38 mouse cellular contexts compared by ENCODE assay signal in the genomic region with DNA sequence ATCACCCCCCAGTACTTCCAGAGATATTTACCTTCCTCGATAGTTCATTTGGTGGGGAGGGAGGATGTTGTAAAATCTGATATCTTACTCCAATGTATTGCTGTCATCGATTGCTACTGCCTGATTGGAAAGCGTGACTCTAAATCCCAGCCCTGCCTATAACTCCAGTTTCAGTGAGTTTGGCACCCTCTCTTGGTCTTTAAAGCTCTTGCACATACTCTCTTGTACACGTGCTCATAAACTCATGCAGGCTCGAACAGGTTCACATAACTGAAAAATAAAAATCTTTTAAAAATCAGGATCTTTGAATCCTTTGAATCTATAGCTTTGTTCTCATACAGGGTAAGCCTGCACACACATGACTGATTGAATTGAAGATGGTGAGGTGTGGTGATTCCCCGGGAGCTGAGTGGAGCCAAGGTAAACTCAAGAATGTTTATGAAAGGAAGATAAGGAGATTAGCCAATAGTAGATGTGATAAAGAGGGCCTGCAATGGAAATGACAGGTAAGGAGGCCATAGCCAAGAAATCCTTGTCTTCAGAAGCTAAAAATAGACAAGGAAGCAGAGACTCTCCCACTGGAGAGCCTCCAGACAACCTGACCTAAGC. TPM values are rescaled to one million over a fixed set of nuclear protein-coding genes. Genes with fewer than 3 reads are reported as not detected.
DNase-seq lines count a peak whose midpoint lies in the region; ATAC-seq and TF ChIP-seq lines count a peak whose summit lies in the region.
"Had no signal": no experiment of that assay in that cellular context is flagged by ENCODE, and none has a peak within 500 bp of the region (broad histone marks: within the 10 kb centered on the region; RNA-seq: fewer than 3 reads in every experiment).

No protein-coding gene starts in this region.

- ATAC-seq in embryonic facial prominence, embryonic 14.5 days (ENCODE audit: low read depth): no peak
- no peak for ATAC-seq in midbrain, postnatal 0 days (ENCODE audit: low FRiP score)
- ATAC-seq in midbrain, embryonic 16.5 days: no peak
- ATAC-seq in intestine, postnatal 0 days: 0 out of 2 replicates have a peak, but pooled peaks have one; percentile 53
- ATAC-seq: forebrain, embryonic 14.5 days; liver, embryonic 12.5 days; lung, postnatal 0 days; midbrain, embryonic 15.5 days had no signal

- no peak overlapping the region for H3K4me3 ChIP-seq in embryonic facial prominence, embryonic 14.5 days (ENCODE audit: low read depth, low read length)
- H3K4me3 ChIP-seq in embryonic facial prominence, embryonic 10.5 days: no peak overlapping the region
- no peak overlapping the region for H3K4me3 ChIP-seq in midbrain, postnatal 0 days (ENCODE audit: low read depth, low read length)
- no peak overlapping the region for H3K4me3 ChIP-seq in midbrain, embryonic 16.5 days (ENCODE audit: low read depth, low read length)
- H3K4me3 ChIP-seq in intestine, postnatal 0 days (ENCODE audit: low read depth, low read length): no peak overlapping the region
- no peak overlapping the region for H3K4me3 ChIP-seq in layer of hippocampus, adult 2 months
- no peak overlapping the region for H3K4me3 ChIP-seq in left cerebral cortex, adult 2 months
- H3K4me3 ChIP-seq: gastrocnemius, adult 2 months; hindbrain, embryonic 13.5 days; limb, embryonic 12.5 days; liver, embryonic 12.5 days; midbrain, embryonic 10.5 days; midbrain, embryonic 15.5 days; myocyte; neural tube, embryonic 12.5 days had no signal

- H3K9me3 ChIP-seq in embryonic facial prominence, embryonic 14.5 days (ENCODE audit: control insufficient read depth, low read length): no peaks in the 10 kb centered on the region
- no peaks in the 10 kb centered on the region for H3K9me3 ChIP-seq in embryonic facial prominence, embryonic 10.5 days
- no peaks in the 10 kb centered on the region for H3K9me3 ChIP-seq in midbrain, postnatal 0 days (ENCODE audit: low read length)
- no peaks in the 10 kb centered on the region for H3K9me3 ChIP-seq in midbrain, embryonic 16.5 days (replicated peaks; ENCODE audit: control insufficient read depth, low read length, poor library complexity, severe bottlenecking)
- no peaks in the 10 kb centered on the region for H3K9me3 ChIP-seq in intestine, postnatal 0 days (ENCODE audit: control insufficient read depth)
- H3K9me3 ChIP-seq: hindbrain, embryonic 13.5 days; limb, embryonic 12.5 days; liver, embryonic 12.5 days; midbrain, embryonic 10.5 days; midbrain, embryonic 15.5 days; neural tube, embryonic 12.5 days had no signal

- intact Hi-C loops in left cerebral cortex, adult 2 months (cut with DNase I): no loop called here

- peak; percentile 6 for DNase-seq in embryonic facial prominence, embryonic 14.5 days (ENCODE audit: low spot score)
- no peak for DNase-seq in embryonic facial prominence, embryonic 10.5 days (ENCODE audit: low spot score)
- peak; percentile 12 for DNase-seq in midbrain, postnatal 0 days (ENCODE audit: low spot score)
- no peak for DNase-seq in layer of hippocampus, adult 2 months (ENCODE audit: low spot score in 2 of 2)
- DNase-seq in left cerebral cortex, adult 2 months (ENCODE audit: extremely low spot score in 1 of 2, low spot score in 2 of 2): no peak
- DNase-seq in urinary bladder, postnatal 14 days (ENCODE audit: low spot score): no peak
- DNase-seq: adrenal gland, adult 2 months; adrenal gland, postnatal 36 days; cerebellum, adult 2 months; cerebellum, postnatal 14 days; gastrocnemius, adult 2 months; gastrocnemius, postnatal 36 days; heart, adult 18-20 months; heart, postnatal 36 days; kidney, adult 9 months; kidney, postnatal 10 days; layer of hippocampus, adult 9-11 months; lung, adult 18-20 months; thymus, adult 2 months; thymus, postnatal 4 days had no signal

- H3K27ac ChIP-seq in embryonic facial prominence, embryonic 14.5 days (replicated peaks; ENCODE audit: low read depth, low read length): no peak overlapping the region
- no peak overlapping the region for H3K27ac ChIP-seq in embryonic facial prominence, embryonic 10.5 days (replicated peaks)
- H3K27ac ChIP-seq in midbrain, postnatal 0 days (ENCODE audit: low read depth, low read length): no peak overlapping the region
- no peak overlapping the region for H3K27ac ChIP-seq in midbrain, embryonic 16.5 days (ENCODE audit: low read length)
- H3K27ac ChIP-seq in intestine, postnatal 0 days (ENCODE audit: low read depth, low read length): no peak overlapping the region
- H3K27ac ChIP-seq in layer of hippocampus, adult 2 months: no peak overlapping the region
- no peak overlapping the region for H3K27ac ChIP-seq in left cerebral cortex, adult 2 months
- H3K27ac ChIP-seq: gastrocnemius, adult 2 months; hindbrain, embryonic 13.5 days; limb, embryonic 12.5 days; liver, embryonic 12.5 days; midbrain, embryonic 10.5 days; midbrain, embryonic 15.5 days; neural tube, embryonic 12.5 days had no signal

- no peak overlapping the region for H3K9ac ChIP-seq in embryonic facial prominence, embryonic 14.5 days (ENCODE audit: low read depth, low read length)
- H3K9ac ChIP-seq in midbrain, postnatal 0 days (replicated peaks; ENCODE audit: low read length, poor library complexity, severe bottlenecking): no peak overlapping the region
- H3K9ac ChIP-seq in midbrain, embryonic 16.5 days (ENCODE audit: low read depth, low read length): no peak overlapping the region
- no peak overlapping the region for H3K9ac ChIP-seq in intestine, postnatal 0 days (ENCODE audit: low read depth, low read length)
- H3K9ac ChIP-seq: hindbrain, embryonic 13.5 days; limb, embryonic 12.5 days; liver, embryonic 12.5 days; midbrain, embryonic 15.5 days; neural tube, embryonic 12.5 days had no signal

- peak; percentile 21; the same call in 1 of the 2 replicates for TF ChIP-seq CTCF in midbrain, postnatal 0 days (IDR thresholded peaks at IDR 0.05)
- peak; percentile 38; the same call in 1 of the 2 replicates for TF ChIP-seq CTCF in intestine, postnatal 0 days (IDR thresholded peaks at IDR 0.05; ENCODE audit: low read depth)
- TF ChIP-seq CTCF in layer of hippocampus, adult 2 months (conservative IDR thresholded peaks at IDR 0.05): no peak
- TF ChIP-seq CTCF in left cerebral cortex, adult 2 months (IDR thresholded peaks at IDR 0.05): no peak

- H3K36me3 ChIP-seq in embryonic facial prominence, embryonic 14.5 days (ENCODE audit: control insufficient read depth, insufficient read depth, low read length): no peaks in the 10 kb centered on the region
- H3K36me3 ChIP-seq in embryonic facial prominence, embryonic 10.5 days (replicated peaks): no peaks in the 10 kb centered on the region
- H3K36me3 ChIP-seq in midbrain, postnatal 0 days (ENCODE audit: insufficient read depth, low read length): no peaks in the 10 kb centered on the region
- H3K36me3 ChIP-seq in midbrain, embryonic 16.5 days (ENCODE audit: control insufficient read depth, insufficient read depth, low read length): no peaks in the 10 kb centered on the region
- H3K36me3 ChIP-seq in intestine, postnatal 0 days (ENCODE audit: control insufficient read depth, insufficient read depth): no peaks in the 10 kb centered on the region
- H3K36me3 ChIP-seq: hindbrain, embryonic 13.5 days; limb, embryonic 12.5 days; liver, embryonic 12.5 days; midbrain, embryonic 10.5 days; midbrain, embryonic 15.5 days; neural tube, embryonic 12.5 days had no signal

- no peaks in the 10 kb centered on the region for H3K27me3 ChIP-seq in embryonic facial prominence, embryonic 14.5 days (replicated peaks; ENCODE audit: control insufficient read depth, insufficient read depth, low read length)
- H3K27me3 ChIP-seq in embryonic facial prominence, embryonic 10.5 days (replicated peaks; ENCODE audit: low read depth, poor library complexity, severe bottlenecking): no peaks in the 10 kb centered on the region
- no peaks in the 10 kb centered on the region for H3K27me3 ChIP-seq in midbrain, postnatal 0 days (ENCODE audit: insufficient read depth, low read length)
- H3K27me3 ChIP-seq in midbrain, embryonic 16.5 days (ENCODE audit: control insufficient read depth, insufficient read depth, low read depth, low read length): no peaks in the 10 kb centered on the region
- no peaks in the 10 kb centered on the region for H3K27me3 ChIP-seq in intestine, postnatal 0 days (replicated peaks; ENCODE audit: control insufficient read depth, insufficient read depth, low read length)
- H3K27me3 ChIP-seq: hindbrain, embryonic 13.5 days; limb, embryonic 12.5 days; liver, embryonic 12.5 days; midbrain, embryonic 15.5 days; neural tube, embryonic 12.5 days had no signal

- H3K4me2 ChIP-seq in embryonic facial prominence, embryonic 14.5 days (ENCODE audit: low read depth, low read length): no peak overlapping the region
- H3K4me2 ChIP-seq in midbrain, postnatal 0 days (ENCODE audit: low read depth, low read length, poor library complexity, severe bottlenecking): no peak overlapping the region
- H3K4me2 ChIP-seq in midbrain, embryonic 16.5 days (ENCODE audit: low read length): no peak overlapping the region
- no peak overlapping the region for H3K4me2 ChIP-seq in intestine, postnatal 0 days (replicated peaks; ENCODE audit: low read depth)
- H3K4me2 ChIP-seq: heart, embryonic 11.5 days; hindbrain, embryonic 13.5 days; limb, embryonic 12.5 days; liver, embryonic 12.5 days; midbrain, embryonic 15.5 days; neural tube, embryonic 12.5 days had no signal

- H3K4me1 ChIP-seq in embryonic facial prominence, embryonic 14.5 days (ENCODE audit: control insufficient read depth, insufficient read depth, low read length): no peaks in the 10 kb centered on the region
- H3K4me1 ChIP-seq in embryonic facial prominence, embryonic 10.5 days: no peaks in the 10 kb centered on the region
- no peaks in the 10 kb centered on the region for H3K4me1 ChIP-seq in midbrain, postnatal 0 days (ENCODE audit: insufficient read depth, low read length)
- no peaks in the 10 kb centered on the region for H3K4me1 ChIP-seq in midbrain, embryonic 16.5 days (ENCODE audit: control insufficient read depth, insufficient read depth, low read length)
- H3K4me1 ChIP-seq in intestine, postnatal 0 days (replicated peaks; ENCODE audit: control insufficient read depth, insufficient read depth, low read length): peaks cover 4% of the 10 kb centered on the region; the same call in 1 of the 2 replicates
- H3K4me1 ChIP-seq: hindbrain, embryonic 13.5 days; limb, embryonic 12.5 days; liver, embryonic 12.5 days; midbrain, embryonic 10.5 days; midbrain, embryonic 15.5 days; neural tube, embryonic 12.5 days had no signal

- 74% methylated on average over 6 of the region's 6 CpGs for WGBS in embryonic facial prominence, embryonic 14.5 days
- 86% methylated on average over 6 of the region's 6 CpGs for WGBS in embryonic facial prominence, embryonic 10.5 days
- WGBS in midbrain, postnatal 0 days: 83% methylated on average over 6 of the region's 6 CpGs
- 91% methylated on average over 6 of the region's 6 CpGs for WGBS in midbrain, embryonic 16.5 days
- 35% methylated on average over 6 of the region's 6 CpGs for WGBS in intestine, postnatal 0 days

RNA-seq across cellular contexts. Expression of a gene that starts 31.7 kb away (rescaled TPM):
- polyA plus RNA-seq in embryonic facial prominence, embryonic 14.5 days (2014; fragmentation: Nextera tagmentation; extraction: Ambion mirVana): not detected in 2 replicates
- polyA plus RNA-seq in embryonic facial prominence, embryonic 10.5 days (2016; fragmentation: Nextera tagmentation; extraction: Ambion mirVana): not detected in 2 replicates
- total RNA-seq in midbrain, postnatal 0 days (2014; rRNA removed): not detected in 2 replicates
- not detected in 2 replicates for polyA plus RNA-seq in midbrain, postnatal 0 days (2015; fragmentation: Nextera tagmentation; extraction: Ambion mirVana)
- not detected in 2 replicates for polyA plus RNA-seq in midbrain, embryonic 16.5 days (2015; fragmentation: Nextera tagmentation; extraction: Ambion mirVana)
- not detected in 2 replicates for polyA plus RNA-seq in intestine, postnatal 0 days (2015; fragmentation: Nextera tagmentation; extraction: Ambion mirVana)
- not detected for total RNA-seq in layer of hippocampus, adult 2 months (2021)
- not detected for total RNA-seq in left cerebral cortex, adult 2 months (2021)
- total RNA-seq: adrenal gland, adult 2 months; adrenal gland, postnatal 36 days; gastrocnemius, adult 2 months; gastrocnemius, postnatal 36 days; heart, adult 18-20 months; heart, postnatal 36 days; left cerebral cortex, postnatal 14 days; MEL had no signal
- polyA plus RNA-seq: adrenal gland, adult 2 months; C2C12; cerebellum, adult 2 months; forebrain, embryonic 14.5 days; frontal cortex, adult 2 months; heart, embryonic 11.5 days; heart, embryonic 16.5 days; hindbrain, embryonic 13.5 days; large intestine, adult 2 months; limb, embryonic 12.5 days; liver, embryonic 12.5 days; lung, postnatal 0 days; midbrain, embryonic 10.5 days; midbrain, embryonic 15.5 days; myocyte; neural tube, embryonic 12.5 days; thymus, adult 2 months had no signal

Comparison
In these comparisons a context has a peak if more than half of its experiments do, and no peak if none do; other contexts are left out.
1. DNase-seq: peak in embryonic facial prominence, embryonic 14.5 days (single experiment) and midbrain, postnatal 0 days (single experiment); none in embryonic facial prominence, embryonic 10.5 days (single experiment), layer of hippocampus, adult 2 months (0 of 2), left cerebral cortex, adult 2 months (0 of 2) and urinary bladder, postnatal 14 days (single experiment).
2. CTCF ChIP-seq: peak in midbrain, postnatal 0 days (single experiment) and intestine, postnatal 0 days (single experiment); none in layer of hippocampus, adult 2 months (single experiment) and left cerebral cortex, adult 2 months (single experiment).